Mouse (Mus musculus) small intestine, adult 2 months (tissue): ENCODE results near the gene Antxr1. TPM values are rescaled to one million over a fixed set of nuclear protein-coding genes. Genes with fewer than 3 reads are reported as not detected.

ENCODE experiments used
- H3K27ac ChIP-seq: fragments of 200-500 bp; 2 replicates; pipeline ENCODE4 v1.5.1; 2012; ENCODE audit warnings: low read depth, low read length, control low read depth, inconsistent platforms; ENCODE audit not compliant: insufficient read depth
- H3K27me3 ChIP-seq: fragments of 200-500 bp; 2 replicates; pipeline ENCODE4 v1.6.1; 2012; ENCODE audit warnings: mild to moderate bottlenecking, moderate library complexity, low read length, inconsistent platforms; ENCODE audit not compliant: control insufficient read depth, insufficient read depth
- H3K36me3 ChIP-seq: fragments of 200-500 bp; 2 replicates; pipeline ENCODE4 v1.6.1; 2012; ENCODE audit warnings: mild to moderate bottlenecking, low read length, control low read depth, inconsistent platforms; ENCODE audit not compliant: control insufficient read depth, insufficient read depth
- H3K4me1 ChIP-seq: fragments of 200-500 bp; 2 replicates; pipeline ENCODE4 v1.6.1; 2012; ENCODE audit warnings: low read length, inconsistent platforms, mixed read lengths; ENCODE audit not compliant: control insufficient read depth, insufficient read depth, insufficient read length
- H3K4me3 ChIP-seq: fragments of 200-500 bp; 2 replicates; pipeline ENCODE4 v1.5.1; 2012; ENCODE audit warnings: low read depth, mild to moderate bottlenecking, control low read depth, inconsistent platforms, low read length, moderate library complexity
- CTCF ChIP-seq: fragments of 200-500 bp; IDR thresholded peaks from 2 replicates; pipeline ENCODE4 v1.5.1; 2012; ENCODE audit warnings: low read depth, mild to moderate bottlenecking, control low read depth, inconsistent platforms, low read length, moderate library complexity, mixed read lengths; ENCODE audit not compliant: insufficient replicate concordance, insufficient read length; ENCODE audit errors: extremely low read depth
- POLR2A ChIP-seq: fragments of 200-500 bp; IDR thresholded peaks from 2 replicates; pipeline ENCODE4 v1.6.1; 2012; ENCODE audit warnings: low read depth, mild to moderate bottlenecking, control low read depth, inconsistent platforms, low read length, moderate library complexity
- WGBS: fragments of 180-500 bp; shearing (Covaris S2); methylation state at CpG from one replicate; pipeline ENCODE4 v1.1.7; 2018; 5-methylcytosine and 5-hydroxymethylcytosine counted together
- polyA plus RNA-seq: library from polyadenylated mRNA; depleted of rRNA; stranded (reverse); fragments of >200 nt; gene quantifications from 2 replicates; pipeline ENCODE4 v1.2.3, GENCODE M21; 2012

The Antxr1 gene
- polyA plus RNA-seq, 1 experiment, result 3.9 TPM

DNA sequence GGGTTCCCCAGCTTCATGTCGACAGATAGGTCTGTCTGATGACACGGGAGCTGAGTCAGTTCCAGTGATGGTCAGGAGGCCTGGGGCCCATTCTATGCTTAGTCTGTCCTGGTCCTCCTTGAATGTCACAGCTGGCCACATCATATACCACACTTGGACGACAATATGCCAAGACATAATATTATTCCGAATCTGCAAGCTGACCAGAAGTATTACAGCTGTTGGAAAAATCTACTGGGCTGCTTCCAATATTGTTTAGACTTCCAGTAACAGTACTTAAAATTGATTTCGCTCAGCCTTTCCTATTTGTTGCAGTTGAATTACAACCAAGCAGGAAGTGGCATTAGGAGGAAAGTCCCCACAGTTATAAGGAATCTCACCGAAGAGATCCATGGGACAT is 48.4 kb downstream of the Antxr1 start:
- Histone ChIP-seq H3K27ac (no peak overlapping the region), H3K4me1 (no peaks in the 10 kb centered on the region; the same call in 1 of the 2 replicates), H3K27me3 (no peaks in the 10 kb centered on the region), H3K36me3 (no peaks in the 10 kb centered on the region), H3K4me3 (no peak overlapping the region)
- WGBS, result 68% methylated on average over 6 of the region's 6 CpGs
- no peak for TF ChIP-seq CTCF
- TF ChIP-seq POLR2A, result no peak

DNA sequence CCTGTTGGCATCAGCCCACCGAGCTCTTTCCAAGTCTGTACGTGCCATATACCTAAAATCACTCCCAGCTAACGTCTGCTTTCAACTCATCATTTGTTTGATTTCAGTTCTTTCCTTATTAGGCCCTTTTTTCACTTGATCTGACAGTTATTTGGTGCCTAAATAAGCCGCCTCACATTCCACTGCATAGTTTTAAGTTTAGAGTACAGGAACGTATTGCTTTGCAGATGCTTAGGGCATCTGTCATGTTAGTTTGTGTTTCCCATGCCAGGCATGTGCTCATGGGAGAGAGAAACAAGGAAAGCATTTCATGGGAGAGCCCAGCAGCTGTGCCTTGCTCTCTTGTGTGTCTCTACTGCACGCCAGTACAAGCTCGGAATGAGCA is 50.3 kb downstream of the Antxr1 start:
- no peak for TF ChIP-seq POLR2A
- no peak for TF ChIP-seq CTCF
- no peaks in the 10 kb centered on the region; the same call in 1 of the 2 replicates for H3K4me1 ChIP-seq
- no peak overlapping the region for H3K27ac ChIP-seq
- H3K27me3 ChIP-seq, result no peaks in the 10 kb centered on the region
- no peak overlapping the region for H3K4me3 ChIP-seq
- no peaks in the 10 kb centered on the region for H3K36me3 ChIP-seq
- 75% methylated on average over 7 of the region's 7 CpGs for WGBS

DNA sequence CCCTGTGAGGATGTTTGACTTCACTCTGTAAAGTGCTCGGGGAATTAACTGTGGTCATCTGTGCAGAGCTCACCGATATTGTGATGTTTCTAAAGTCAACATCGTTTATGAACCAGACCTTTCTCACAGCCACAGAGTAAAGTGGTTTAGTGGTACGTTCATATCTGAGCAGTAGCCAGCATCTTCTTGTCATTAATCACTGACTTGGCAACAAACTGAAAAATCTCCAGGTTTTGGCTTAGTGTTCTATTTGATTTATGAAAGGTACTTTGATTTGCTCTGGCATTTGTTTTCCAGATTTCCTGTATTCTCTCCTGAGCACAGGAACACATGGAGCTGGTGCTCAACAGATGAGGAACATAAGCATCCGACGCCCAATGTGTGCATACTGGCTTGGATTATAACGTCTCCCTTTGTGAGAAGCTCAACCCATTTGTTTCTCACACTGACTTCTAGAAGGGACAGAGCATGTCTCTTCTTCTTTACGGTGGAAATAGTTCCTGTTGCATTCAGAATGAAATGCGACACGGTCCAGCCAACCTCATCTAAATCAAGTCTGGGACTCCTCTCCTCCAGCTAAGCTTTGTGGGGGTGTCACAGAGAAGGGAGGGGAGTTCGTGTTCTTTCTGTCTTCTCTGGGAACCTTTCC is 50.8 kb downstream of the Antxr1 start:
- Histone ChIP-seq H3K4me1 (no peaks in the 10 kb centered on the region; the same call in 1 of the 2 replicates), H3K27me3 (no peaks in the 10 kb centered on the region), H3K27ac (no peak overlapping the region), H3K36me3 (no peaks in the 10 kb centered on the region), H3K4me3 (no peak overlapping the region)
- 62% methylated on average over 11 of the region's 11 CpGs for WGBS
- TF ChIP-seq CTCF, result no peak

DNA sequence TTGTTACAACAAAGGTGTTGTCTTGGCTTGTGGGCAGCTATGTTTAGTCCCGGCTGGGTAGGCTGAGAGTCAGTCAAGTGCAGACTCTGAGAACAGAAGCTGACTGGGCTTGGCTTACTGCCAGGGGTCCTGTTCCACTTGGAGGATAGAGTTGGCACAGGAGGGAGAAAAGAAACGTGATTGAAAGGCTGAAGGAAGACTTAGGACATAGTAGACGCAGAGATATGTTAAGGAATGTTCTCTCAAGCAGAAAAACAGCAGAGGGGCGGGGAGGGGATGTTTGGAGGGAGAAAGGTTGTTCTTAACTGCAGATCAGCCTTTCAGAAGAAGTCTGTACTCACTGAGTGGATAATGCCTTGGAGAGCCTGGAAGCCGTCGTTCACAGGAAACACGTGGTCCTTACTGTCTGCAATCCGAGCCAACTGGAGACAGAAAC is 53.3 kb downstream of the Antxr1 start:
- Histone ChIP-seq H3K27me3 (no peaks in the 10 kb centered on the region), H3K4me1 (no peaks in the 10 kb centered on the region; the same call in 1 of the 2 replicates), H3K4me3 (no peak overlapping the region), H3K27ac (0 out of 2 replicates have a peak overlapping the region, but pooled peaks have one; percentile 19), H3K36me3 (no peaks in the 10 kb centered on the region)
- TF ChIP-seq POLR2A (no peak), CTCF (no peak)
- 41% methylated on average over 8 of the region's 8 CpGs for WGBS

DNA sequence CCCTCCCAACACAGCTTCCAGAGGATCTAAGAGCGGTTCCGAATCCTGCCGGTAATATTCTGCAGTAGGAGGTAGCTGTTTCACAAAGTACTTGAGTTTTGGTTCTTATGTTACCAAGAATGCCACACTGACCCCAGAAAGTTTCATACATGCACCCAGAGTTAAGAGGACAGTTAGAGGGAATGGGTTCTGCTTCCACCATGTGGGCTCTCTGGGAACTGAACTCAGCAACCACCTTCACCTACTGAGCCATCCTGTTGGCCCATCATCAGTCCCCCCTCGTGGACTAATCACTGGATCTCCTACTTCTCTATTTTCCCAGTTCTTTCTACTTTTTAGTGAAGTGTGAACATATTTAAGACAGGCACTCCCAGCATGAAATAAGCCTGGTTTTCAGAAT is 53.9 kb downstream of the Antxr1 start:
- Histone ChIP-seq H3K27ac (no peak overlapping the region), H3K36me3 (no peaks in the 10 kb centered on the region), H3K4me3 (no peak overlapping the region), H3K27me3 (no peaks in the 10 kb centered on the region), H3K4me1 (peaks cover 5% of the 10 kb centered on the region; the same call in 1 of the 2 replicates)
- TF ChIP-seq CTCF (no peak), POLR2A (no peak)
- 81% methylated on average over 4 of the region's 4 CpGs for WGBS

DNA sequence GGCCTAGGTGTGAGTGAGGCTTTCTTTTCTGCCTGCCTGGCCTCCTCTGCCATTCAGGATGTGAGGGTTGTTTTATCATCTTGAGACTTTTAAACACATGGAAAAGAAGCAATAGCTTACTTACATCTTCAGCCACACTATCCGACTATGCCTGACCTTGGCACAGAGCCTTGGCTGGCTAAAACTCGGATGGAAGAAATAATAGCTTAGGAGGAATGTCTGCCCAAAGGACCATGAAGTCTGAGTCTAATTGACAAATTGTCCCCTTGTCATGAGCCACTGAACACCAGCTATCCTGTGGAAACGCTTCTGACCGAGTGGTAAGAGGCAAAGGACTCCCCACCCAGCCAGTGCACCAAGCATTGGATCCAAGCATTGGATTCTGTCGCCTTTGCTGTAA is 57.5 kb downstream of the Antxr1 start:
- Histone ChIP-seq H3K36me3 (no peaks in the 10 kb centered on the region), H3K4me1 (peaks cover 5% of the 10 kb centered on the region; the same call in 1 of the 2 replicates), H3K27ac (0 out of 2 replicates have a peak overlapping the region, but pooled peaks have one; percentile 4), H3K4me3 (no peak overlapping the region), H3K27me3 (no peaks in the 10 kb centered on the region)
- 65% methylated on average over 5 of the region's 5 CpGs for WGBS
- TF ChIP-seq CTCF, result no peak
- TF ChIP-seq POLR2A, result no peak

DNA sequence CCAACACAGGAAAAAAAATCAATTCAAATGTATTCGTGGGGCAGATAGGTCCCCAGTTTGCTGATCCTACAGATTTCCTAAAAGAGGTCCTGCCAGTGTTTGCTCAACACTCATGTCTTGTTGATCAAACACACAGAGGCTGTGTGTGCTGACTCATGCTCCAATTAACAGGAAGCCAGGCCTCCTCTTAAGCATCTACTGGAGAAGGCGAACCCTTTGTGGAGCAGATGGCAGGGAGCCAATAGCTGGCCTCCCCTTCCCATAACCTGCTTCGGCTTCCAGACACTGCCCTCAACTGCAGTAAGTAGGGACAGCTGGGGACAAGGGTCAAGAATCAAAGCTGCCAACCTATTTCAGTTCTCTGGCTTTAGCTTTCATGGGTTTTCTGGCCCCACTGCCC is 58.1 kb downstream of the Antxr1 start:
- H3K4me1 ChIP-seq, result peaks cover 5% of the 10 kb centered on the region; the same call in 1 of the 2 replicates
- 8% methylated on average over 3 of the region's 3 CpGs for WGBS
- H3K4me3 ChIP-seq, result no peak overlapping the region
- TF ChIP-seq POLR2A (no peak), CTCF (no peak)
- H3K27me3 ChIP-seq, result no peaks in the 10 kb centered on the region
- no peaks in the 10 kb centered on the region for H3K36me3 ChIP-seq
- peak overlapping the region; percentile 56 for H3K27ac ChIP-seq

DNA sequence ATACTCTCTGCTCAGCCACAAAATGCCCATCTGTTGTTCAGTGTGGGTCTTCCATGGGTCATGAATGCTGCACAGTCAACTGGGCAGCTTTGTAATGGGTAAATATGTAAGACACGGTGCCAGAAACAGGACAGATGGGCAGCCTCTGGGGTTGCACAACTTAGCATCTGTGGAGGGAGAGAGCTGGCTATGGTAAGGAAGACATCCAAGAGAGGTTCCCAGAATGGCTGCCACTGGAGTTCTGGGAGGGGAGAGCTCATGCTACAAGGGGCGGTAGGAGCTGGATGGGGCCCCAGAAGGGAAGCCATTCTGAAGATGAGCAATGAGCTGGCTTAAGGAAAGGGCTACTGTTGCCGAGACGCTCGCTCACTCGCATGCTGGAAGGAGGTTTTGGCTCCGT is 58.7 kb downstream of the Antxr1 start:
- H3K27ac ChIP-seq, result peak overlapping the region; percentile 56
- WGBS, result 72% methylated on average over 7 of the region's 7 CpGs
- TF ChIP-seq POLR2A (no peak), CTCF (no peak)

More for the DNA sequence above, 58.7 kb downstream of the Antxr1 start:
- Histone ChIP-seq H3K36me3 (no peaks in the 10 kb centered on the region), H3K4me3 (no peak overlapping the region), H3K4me1 (peaks cover 5% of the 10 kb centered on the region; the same call in 1 of the 2 replicates), H3K27me3 (no peaks in the 10 kb centered on the region)
